Mouse (Mus musculus) Patski (cell line): ENCODE results near the gene Shc4. TPM values are rescaled to one million over a fixed set of nuclear protein-coding genes. Genes with fewer than 3 reads are reported as not detected.

ENCODE experiments used
- ATAC-seq: fragments of 100-300 bp; one replicate; pipeline ENCODE4 v1.8.0; 2021
- CTCF ChIA-PET: fragments of 350-600 bp; sonication (Branson Sonifier 250); formaldehyde crosslinking; loops from one replicate; lab custom pipeline; 2022; ENCODE audit warnings: inconsistent platforms; lab: Charles Lee
- POLR2A ChIA-PET: fragments of 350-600 bp; sonication (Branson Sonifier 250); formaldehyde crosslinking; loops from one replicate; lab custom pipeline; 2022; ENCODE audit warnings: antibody characterized with exemption, inconsistent platforms; lab: Charles Lee
- DNase-seq: peaks from one replicate; pipeline ENCODE4 v3.0.0-alpha.2; 2011; ENCODE audit warnings: low read depth, low spot score
- H3K27me3 ChIP-seq: fragments of 371-371 bp; one replicate; pipeline ENCODE4 v1.5.1; 2021
- CTCF ChIP-seq: fragments of 100-300 bp; IDR thresholded peaks from one replicate; pipeline ENCODE4 v1.5.1; 2021
- in situ Hi-C: fragments of 300-500 bp; cut with MboI; formaldehyde crosslinking; loops from 3 replicates; pipeline ENCODE4 v1.11.1; 2018; ENCODE audit warnings: low pct_unique_long_range_greater_than_20kb, mixed read lengths
- polyA plus RNA-seq: library from polyadenylated mRNA; unstranded; gene quantifications from one replicate; pipeline ENCODE4 v1.2.3, GENCODE M21; 2021

Gene Shc4
- polyA plus RNA-seq, 1 experiment from 2014 or later = 0.87 TPM

- no peak for TF ChIP-seq CTCF
- in situ Hi-C loops = loop anchor here (5.0 kb wide), 1 partner anchor 85 kb away; the partner anchor contains the start of genes Fbn1 and Gm9913
- DNase-seq (no peak), ATAC-seq (no peak)
- no peaks in the 10 kb centered on the region for H3K27me3 ChIP-seq
- POLR2A ChIA-PET = no interaction called here
- CTCF ChIA-PET = no interaction called here
Measured at GRCm38 (mm10) chr2:125591895-125592294, 132.1 kb downstream of the Shc4 start.

GRCm38 (mm10) chr2:125589287-125589686 is 134.7 kb downstream of the Shc4 start:
- in situ Hi-C loops = no loop called here

GRCm38 (mm10) chr2:125581081-125581480 is 142.9 kb downstream of the Shc4 start:
- CTCF ChIA-PET = interaction anchor here (1.3 to 1.4 kb wide), 2 partner anchors 14 to 310 kb away, joined by 3 to 4 read pairs; no protein-coding TSS in a partner anchor
- ATAC-seq = no peak
- no peak for DNase-seq
- POLR2A ChIA-PET = interaction anchor here (0.6 kb wide), 1 partner anchor 1083 kb away, joined by 3 read pairs; no protein-coding TSS in a partner anchor
- H3K27me3 ChIP-seq = no peaks in the 10 kb centered on the region
- TF ChIP-seq CTCF = no peak
- in situ Hi-C loops = no loop called here

More at GRCm38 (mm10) chr2:125589287-125589686, 134.7 kb downstream of the Shc4 start:
- TF ChIP-seq CTCF = no peak
- no peak for DNase-seq
- POLR2A ChIA-PET = no interaction called here
- CTCF ChIA-PET = interaction anchor here (0.9 kb wide), 1 partner anchor 15 kb away, joined by 3 read pairs; no protein-coding TSS in a partner anchor
- H3K27me3 ChIP-seq = no peaks in the 10 kb centered on the region
- ATAC-seq = no peak

GRCm38 (mm10) chr2:125577670-125578069 is 146.3 kb downstream of the Shc4 start:
- no peak for DNase-seq
- CTCF ChIA-PET = interaction anchor here (1.4 kb wide), 1 partner anchor 302 kb away, joined by 3 read pairs; no protein-coding TSS in a partner anchor
- in situ Hi-C loops = no loop called here
- POLR2A ChIA-PET = interaction anchor here (0.6 kb wide), 1 partner anchor 274 kb away, joined by 3 read pairs; no protein-coding TSS in a partner anchor
- no peak for TF ChIP-seq CTCF
- ATAC-seq = no peak
- no peaks in the 10 kb centered on the region for H3K27me3 ChIP-seq

Other genes starting within 250 kb of the Shc4 start
- gene Gm9913, start 219.1 kb downstream of the Shc4 start, polyA plus RNA-seq = 0.27 TPM
- 25.5 TPM for gene Fbn1, start 216.2 kb downstream of the Shc4 start, polyA plus RNA-seq
- gene Cep152, start 99.0 kb downstream of the Shc4 start, polyA plus RNA-seq = 5.1 TPM
- gene Eid1, start 51.1 kb downstream of the Shc4 start, polyA plus RNA-seq = 91.7 TPM
- gene Secisbp2l, start 58.7 kb upstream of the Shc4 start, polyA plus RNA-seq = 35.1 TPM
- 69.1 TPM for gene Galk2, start 135.0 kb upstream of the Shc4 start, polyA plus RNA-seq
- 154 TPM for gene Cops2, start 135.0 kb upstream of the Shc4 start, polyA plus RNA-seq